Mouse (Mus musculus): ENCODE data around the gene Adcy9. TPM values are rescaled to one million over a fixed set of nuclear protein-coding genes. Genes with fewer than 3 reads are reported as not detected.

Gene Adcy9
- 5.9 TPM for polyA plus RNA-seq (2014; fragmentation: Illumina TruSeq; extraction: RNeasy Lipid Tissue Mini Kit (QIAGEN cat#74804))

GRCm38 (mm10) chr16:4420298-4421054, at the start of gene Adcy9:
Gene Adcy9, minus strand, starts transcription at chr16:4420498.

Other genes with a start within 250 kb of the Adcy9 start
- 23.4 TPM for gene Crebbp, start 206.5 kb downstream of the Adcy9 start, polyA plus RNA-seq (2014; fragmentation: Illumina TruSeq; extraction: RNeasy Lipid Tissue Mini Kit (QIAGEN cat#74804))
- gene Srl, start 121.3 kb upstream of the Adcy9 start, polyA plus RNA-seq (2014; fragmentation: Illumina TruSeq; extraction: RNeasy Lipid Tissue Mini Kit (QIAGEN cat#74804)): 8.3 TPM
- gene Tfap4, start 139.4 kb upstream of the Adcy9 start, polyA plus RNA-seq (2014; fragmentation: Illumina TruSeq; extraction: RNeasy Lipid Tissue Mini Kit (QIAGEN cat#74804)): 4.1 TPM
- gene Glis2, start 174.2 kb upstream of the Adcy9 start, polyA plus RNA-seq (2014; fragmentation: Illumina TruSeq; extraction: RNeasy Lipid Tissue Mini Kit (QIAGEN cat#74804)): 4.1 TPM
- 8.5 TPM for gene Pam16, start 204.5 kb upstream of the Adcy9 start, polyA plus RNA-seq (2014; fragmentation: Illumina TruSeq; extraction: RNeasy Lipid Tissue Mini Kit (QIAGEN cat#74804))
- gene Vasn, start 219.4 kb upstream of the Adcy9 start, polyA plus RNA-seq (2014; fragmentation: Illumina TruSeq; extraction: RNeasy Lipid Tissue Mini Kit (QIAGEN cat#74804)): 3.6 TPM
- gene Dnaja3, start 219.5 kb upstream of the Adcy9 start, polyA plus RNA-seq (2014; fragmentation: Illumina TruSeq; extraction: RNeasy Lipid Tissue Mini Kit (QIAGEN cat#74804)): 27.7 TPM

All from ovary, adult 10 weeks (tissue).